Mouse (Mus musculus) urinary bladder, postnatal 36 days (tissue): ENCODE data around the gene Rfk.

Experiments used
- DNase-seq, 2 experiments: peaks; one replicate each; pipeline ENCODE4 v3.0.0; 2022; ENCODE audit warnings: low spot score in 2 of 2, mixed read lengths in 1 of 2

Gene Rfk

DNA sequence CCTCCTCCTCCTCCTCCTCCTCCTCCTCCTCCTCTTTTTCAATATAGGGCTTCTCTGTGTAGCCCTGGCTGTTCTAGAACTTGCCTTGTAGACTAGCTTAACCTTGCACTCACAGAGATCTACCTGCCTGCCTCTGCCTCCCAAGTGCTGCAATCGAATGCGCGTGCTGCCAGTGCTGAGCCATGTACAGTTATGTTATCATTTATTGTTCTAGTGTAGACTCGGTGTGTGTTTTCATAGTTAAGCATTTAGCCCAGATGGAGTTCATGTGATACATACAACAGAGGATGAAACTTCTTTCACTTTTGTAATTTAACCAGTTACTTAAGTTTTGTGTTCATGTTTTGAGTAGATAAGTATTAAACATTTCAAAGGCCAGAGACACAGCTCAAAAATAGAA lies 8.8 kb upstream of the Rfk start:
- DNase-seq = no peak

GRCm38 (mm10) chr19:17385426-17385825 lies 8.4 kb upstream of the Rfk start:
- no peak for DNase-seq

- no peak for DNase-seq
These were observed 7.4 kb upstream of the Rfk start for GRCm38 (mm10) chr19:17386424-17386823.

DNA sequence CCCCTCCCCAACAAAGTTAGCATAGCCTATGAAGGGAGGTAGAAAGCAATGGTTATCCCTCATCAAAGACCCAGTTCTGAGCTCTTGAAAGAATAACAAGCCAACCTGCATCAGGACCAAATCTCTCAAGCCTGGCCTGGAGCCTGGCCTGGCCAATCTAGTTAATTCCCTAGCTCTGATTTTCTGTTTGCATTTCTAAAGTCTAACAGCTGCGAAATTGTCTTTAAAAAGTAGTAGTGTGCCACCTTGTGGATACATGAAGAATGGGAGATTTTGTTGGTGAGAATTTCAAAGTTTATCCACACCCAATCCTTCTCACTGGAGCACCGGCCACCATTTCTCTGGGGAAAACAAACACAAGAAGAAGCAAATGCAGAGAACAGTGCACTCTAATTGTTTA lies 5.4 kb upstream of the Rfk start:
- DNase-seq = no peak

DNA sequence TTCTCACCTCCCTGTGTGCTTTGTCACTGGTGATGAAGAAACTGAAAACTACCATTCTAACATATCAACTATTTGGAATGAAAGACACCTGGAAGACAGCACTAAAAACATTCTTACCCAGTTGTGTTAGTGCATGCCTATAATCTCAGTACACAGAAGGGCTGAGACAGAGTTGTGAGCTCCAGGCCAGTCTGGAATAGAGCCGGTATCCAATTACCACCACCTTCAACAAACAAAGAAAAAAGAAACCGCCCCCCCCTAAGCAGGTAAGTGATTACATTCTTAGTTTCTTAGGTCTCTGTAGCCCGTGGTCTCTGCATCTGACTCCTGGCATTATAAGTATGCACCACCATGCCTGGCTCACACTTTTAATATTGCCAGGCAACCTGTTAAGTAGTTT lies 977 bp upstream of the Rfk start:
- DNase-seq = no peak

DNA sequence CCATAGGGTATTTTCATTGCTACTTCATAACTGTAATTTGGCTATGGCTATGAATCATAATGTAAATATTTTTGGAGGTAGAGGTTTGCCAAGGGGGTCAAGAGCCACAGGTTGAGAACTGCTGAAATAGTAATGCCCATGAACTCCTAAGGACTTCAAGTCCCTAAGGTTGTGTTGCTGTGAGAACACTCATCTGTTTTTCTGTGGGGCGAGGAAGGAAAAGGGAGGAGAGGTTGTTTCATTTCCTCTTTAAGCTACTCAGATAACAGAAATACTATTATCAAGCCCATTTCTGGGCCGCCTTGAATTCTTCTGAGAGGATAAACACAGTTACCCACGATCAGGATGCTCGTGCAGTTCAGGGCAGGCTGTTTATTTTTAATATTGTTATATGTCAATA lies 3.0 kb downstream of the Rfk start:
- DNase-seq = no peak

GRCm38 (mm10) chr19:17397922-17398321 lies 4.1 kb downstream of the Rfk start:
- no peak for DNase-seq

- no peak for DNase-seq
These were observed 6.1 kb downstream of the Rfk start for GRCm38 (mm10) chr19:17399965-17400364.

DNA sequence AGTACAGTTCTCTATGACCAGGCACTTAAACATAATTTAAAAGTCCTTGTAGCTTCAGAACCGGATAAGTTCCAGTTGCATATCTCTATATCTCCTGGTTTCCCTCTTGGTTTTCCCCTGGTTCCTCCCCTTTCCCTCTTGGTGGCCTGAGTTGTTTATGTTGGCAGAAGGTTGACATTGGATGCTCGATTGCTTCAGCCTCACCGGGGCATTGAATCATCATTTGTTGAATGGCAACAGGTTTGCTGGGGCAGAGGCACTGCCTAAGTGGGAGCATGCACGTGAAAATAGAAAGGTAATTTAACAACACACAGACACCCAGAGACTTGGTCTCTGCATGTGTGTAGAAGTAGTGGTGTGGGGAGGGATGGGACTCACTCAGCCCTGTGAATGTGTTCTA lies 6.7 kb downstream of the Rfk start:
- no peak for DNase-seq

DNA sequence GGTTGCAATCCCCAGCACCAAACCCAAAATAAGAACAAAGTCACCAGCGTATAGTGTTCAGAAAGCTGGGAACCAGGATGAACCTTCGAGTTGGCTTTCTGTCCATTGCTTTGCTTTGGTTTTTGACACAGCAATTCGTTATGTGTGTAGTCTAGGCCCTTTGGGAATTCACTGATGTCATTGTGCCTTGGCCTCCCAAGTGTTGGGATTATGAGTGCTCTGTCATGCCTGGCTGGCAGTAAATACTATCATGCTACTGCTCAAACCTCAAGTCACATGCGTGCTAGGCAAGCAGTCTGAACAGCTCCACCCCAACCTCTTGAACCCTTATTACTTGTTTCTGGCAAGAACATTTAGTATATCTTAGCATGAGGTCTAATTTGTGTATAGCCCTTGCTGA lies 9.3 kb downstream of the Rfk start:
- DNase-seq = no peak

GRCm38 (mm10) chr19:17406823-17407222 lies 13.0 kb downstream of the Rfk start:
- DNase-seq = no peak

GRCm38 (mm10) chr19:17408591-17408990 lies 14.7 kb downstream of the Rfk start:
- DNase-seq = no peak

GRCm38 (mm10) chr19:17409351-17409750 lies 15.5 kb downstream of the Rfk start:
- no peak for DNase-seq

GRCm38 (mm10) chr19:17410465-17411065 lies 16.7 kb downstream of the Rfk start:
- DNase-seq = no peak

GRCm38 (mm10) chr19:17412915-17413459 lies 19.1 kb downstream of the Rfk start:
- no peak for DNase-seq

DNA sequence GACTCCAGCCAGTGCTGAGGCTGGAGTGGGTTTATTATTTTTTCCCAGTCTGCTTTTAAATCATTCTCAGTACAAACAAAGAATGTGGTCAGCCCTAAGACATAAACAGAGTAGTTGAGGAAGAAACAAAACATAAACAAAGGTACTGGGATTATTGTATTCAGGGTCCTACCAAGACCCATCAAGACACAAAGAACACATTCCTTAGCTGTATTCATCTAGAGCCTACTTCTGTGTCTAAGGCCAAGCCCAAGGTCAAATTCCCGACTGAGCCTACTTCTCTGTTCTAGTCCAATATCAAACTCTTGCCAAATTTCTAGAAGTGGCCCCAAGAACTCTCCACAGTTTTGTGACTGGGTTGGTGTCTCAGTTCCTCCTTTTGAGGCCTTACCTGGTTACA lies 24.0 kb downstream of the Rfk start:
- no peak for DNase-seq

- DNase-seq = no peak
These were observed 29.5 kb downstream of the Rfk start for GRCm38 (mm10) chr19:17423306-17423705.

DNA sequence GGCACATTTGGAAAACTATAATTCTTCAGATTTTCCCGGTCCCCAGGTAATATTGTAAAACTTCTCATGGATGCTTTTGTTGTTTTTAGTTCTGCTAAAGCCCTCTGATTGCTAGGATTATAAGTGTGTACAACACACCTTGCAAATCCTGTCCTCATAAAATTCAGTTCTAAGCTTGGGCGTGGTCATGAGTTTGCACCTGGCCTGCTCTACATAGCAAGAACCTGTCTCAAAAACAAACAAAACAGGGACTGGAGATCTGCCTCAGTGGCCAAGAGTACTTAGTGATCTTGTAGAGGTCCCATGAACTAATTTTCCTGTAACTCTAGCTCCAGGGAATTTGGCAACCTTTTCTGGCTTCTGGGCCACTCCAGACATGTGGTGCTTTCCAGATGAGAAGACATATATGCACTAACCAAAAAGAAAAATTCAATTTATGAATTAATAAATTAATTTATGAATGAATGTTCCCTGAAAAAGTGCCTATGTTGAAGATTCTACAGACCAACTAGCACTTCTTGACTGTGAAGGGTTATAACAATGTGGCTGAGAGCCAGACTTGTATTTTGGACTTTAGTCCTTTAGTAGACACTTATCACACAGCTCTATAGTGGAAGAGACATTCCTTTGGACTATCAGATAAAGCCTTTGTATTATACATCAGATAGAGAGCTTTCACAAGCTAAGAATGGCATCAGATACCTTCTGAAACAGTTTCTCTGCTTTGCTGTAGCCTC lies 34.1 kb downstream of the Rfk start:
- no peak for DNase-seq

- no peak for DNase-seq
These were observed 34.7 kb downstream of the Rfk start for GRCm38 (mm10) chr19:17428561-17428914.

DNA sequence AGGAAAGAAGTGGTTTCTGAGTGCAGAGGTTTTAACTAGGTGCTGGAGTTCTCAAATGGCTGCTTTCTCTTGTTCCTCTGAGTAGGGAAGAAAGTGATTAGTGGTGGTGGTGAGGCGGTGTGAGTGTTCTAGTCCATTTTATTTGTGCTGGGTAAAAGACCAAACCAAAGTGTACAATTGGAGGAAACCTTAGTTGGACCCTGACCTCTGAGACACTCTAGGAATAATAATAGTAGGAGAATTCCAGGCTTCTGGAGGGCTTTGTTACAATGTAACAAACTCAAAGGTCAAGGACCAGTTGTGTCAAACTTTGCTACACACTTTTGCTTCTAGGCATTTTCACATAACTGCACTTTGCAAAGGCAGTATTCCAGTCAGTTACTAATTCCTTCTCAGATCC lies 42.8 kb downstream of the Rfk start:
- no peak for DNase-seq

DNA sequence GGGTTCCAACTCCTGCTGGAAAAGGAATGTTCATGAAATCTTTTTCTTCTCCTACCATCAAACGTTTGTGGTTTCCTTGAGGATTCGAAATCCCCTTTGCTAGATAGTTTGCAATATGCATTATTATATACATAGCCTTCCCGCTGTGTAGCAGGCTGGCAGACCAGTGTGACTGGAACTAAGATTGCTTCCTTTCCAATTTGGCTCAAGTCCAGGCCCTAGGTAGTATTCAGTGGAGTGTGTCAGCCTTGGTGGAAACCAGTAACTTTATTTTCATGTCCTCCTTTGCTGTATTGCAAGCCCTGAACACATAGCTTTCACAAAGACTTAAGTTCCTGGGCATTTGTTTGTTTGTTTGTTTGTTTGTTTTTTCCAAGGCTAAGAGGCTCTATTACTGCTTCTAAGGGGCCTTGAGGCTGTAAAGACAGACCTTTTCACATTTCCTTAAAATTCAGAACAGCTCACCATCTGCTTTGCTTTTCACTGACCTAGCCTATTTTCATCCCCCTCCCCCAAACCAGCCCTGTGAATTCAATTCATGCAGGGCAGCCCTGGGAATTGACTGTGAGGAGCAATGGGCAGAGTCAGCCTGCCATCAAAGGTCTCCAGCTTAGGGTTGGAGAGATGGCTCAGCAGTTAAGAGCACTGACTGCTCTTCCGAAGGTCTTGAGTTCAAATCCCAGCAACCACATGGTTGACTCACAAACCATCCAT lies 45.8 kb downstream of the Rfk start:
- DNase-seq = no peak

GRCm38 (mm10) chr19:17443581-17443980 lies 49.7 kb downstream of the Rfk start:
- no peak for DNase-seq
